Mouse (Mus musculus): ENCODE measurements around the gene Manba.
"Not testable (repeated sequence)": the region's sequence is repeated elsewhere in the genome, so short reads cannot be mapped to it uniquely, and the experiment has no call there.

The Manba gene

DNA sequence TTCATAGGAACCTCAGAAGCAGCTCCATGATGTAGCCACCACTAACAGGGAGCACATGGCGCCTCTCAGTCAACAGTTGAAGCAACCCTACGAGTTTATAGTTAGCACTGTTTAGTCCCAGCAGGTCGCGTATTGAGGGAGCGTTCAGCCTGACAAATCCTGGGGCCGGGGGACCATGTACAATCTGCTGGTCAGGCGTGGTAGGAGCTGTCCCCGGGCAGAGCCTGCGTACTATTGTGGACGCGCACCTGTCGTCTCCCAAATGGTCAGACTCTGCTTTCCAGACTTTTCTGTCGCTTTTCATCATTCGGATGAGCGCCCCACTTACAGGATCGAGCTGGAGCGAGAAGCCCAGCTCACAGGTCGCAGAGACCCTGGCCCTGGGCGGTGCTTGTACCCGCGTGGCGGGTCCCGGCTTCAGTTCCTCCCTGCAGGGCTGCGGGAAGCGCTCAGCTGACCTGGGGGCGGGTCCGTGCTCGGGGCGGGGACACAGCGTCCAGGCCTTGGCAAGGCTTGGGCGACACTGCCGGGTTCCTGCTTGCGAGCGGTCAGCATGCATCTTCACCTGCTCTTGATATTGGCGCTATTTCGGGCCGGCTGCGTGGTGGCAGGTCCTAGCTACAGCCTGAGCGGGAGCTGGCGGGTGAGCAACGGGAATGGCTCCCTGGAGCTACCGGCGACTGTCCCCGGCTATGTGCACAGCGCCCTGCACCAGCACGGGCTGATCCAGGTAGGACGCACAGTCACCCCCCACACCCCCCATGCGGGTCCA lies at the start of gene Manba:
TSS of gene Manba (plus strand) at position 484 of the 772 bp plus-strand sequence.
- DNase-seq (ENCODE audit: low spot score) = peak; percentile 49

DNA sequence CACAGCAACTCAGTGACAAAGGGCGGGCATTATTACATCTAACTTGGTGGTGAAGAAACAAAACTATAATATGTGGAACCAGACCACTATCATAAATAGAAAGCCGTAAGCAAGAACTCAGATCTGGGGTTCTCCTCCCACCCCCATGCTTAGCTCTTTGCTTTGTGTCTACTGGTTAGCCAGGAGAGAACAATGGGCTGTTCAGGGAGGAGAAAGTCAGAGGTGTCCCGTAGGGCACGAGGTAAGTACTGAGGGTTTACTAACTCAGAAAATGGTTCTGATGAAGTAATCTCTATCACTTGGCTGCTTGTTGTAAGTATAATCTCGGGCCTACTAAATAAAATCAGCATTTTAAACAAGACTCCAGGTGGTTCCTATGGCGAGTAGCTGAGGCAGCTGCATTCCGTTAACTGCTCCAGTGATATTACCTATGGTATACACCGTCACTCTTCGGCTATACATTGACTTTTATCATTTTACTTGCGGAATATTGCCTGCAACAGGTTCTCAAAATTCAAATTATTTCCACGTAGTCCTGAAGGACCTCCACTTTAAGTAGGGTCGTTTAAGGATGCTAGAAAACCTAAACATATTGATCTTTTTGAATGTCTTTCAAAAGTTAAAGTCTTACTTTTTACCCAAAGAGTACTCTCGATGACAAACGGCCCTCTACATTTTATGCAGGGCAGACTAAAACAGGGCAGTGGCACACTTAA lies 48.4 kb upstream of the Manba start:
- no peak for DNase-seq (ENCODE audit: low spot score)

DNA sequence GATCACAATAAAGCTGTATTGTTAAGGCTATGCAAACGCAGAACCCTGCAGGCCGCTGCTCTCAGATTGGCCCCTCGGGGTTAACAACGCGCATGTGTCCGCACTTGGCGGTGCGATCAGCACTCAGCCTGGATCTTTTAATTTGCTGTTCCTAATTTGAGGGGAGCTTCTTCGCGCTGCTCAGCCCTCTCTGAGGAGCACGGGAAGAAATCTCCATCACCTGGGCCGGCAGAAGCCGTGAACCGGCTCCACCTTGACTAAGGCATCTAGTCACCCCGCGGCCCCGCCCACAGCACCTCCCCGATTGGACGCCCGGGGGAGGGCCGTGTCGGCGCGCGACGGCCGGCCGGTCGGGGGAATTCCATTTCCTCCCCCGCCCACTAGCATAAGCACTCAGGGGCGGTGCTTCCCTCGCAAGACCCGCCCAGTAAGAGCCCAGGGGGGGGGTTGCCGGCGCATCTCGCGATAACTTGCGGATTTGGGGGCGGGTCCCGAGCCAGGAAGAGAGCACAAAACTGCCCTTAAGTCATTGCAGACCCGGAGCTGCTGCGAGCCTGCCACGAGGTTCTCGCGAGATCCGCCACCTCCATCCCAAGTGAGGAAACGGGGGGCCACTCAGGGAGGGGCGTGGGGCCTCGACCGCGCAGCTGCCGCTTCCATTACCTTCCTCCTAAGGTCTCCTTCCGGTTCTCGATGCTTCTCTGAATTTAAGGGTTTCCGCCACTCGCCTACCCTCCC lies 47.5 kb upstream of the Manba start, which contains the start of gene Ube2d3:
TSS of gene Ube2d3 (plus strand) at position 392 of the 738 bp plus-strand sequence.
- peak; percentile 98 for DNase-seq (ENCODE audit: low spot score)

DNA sequence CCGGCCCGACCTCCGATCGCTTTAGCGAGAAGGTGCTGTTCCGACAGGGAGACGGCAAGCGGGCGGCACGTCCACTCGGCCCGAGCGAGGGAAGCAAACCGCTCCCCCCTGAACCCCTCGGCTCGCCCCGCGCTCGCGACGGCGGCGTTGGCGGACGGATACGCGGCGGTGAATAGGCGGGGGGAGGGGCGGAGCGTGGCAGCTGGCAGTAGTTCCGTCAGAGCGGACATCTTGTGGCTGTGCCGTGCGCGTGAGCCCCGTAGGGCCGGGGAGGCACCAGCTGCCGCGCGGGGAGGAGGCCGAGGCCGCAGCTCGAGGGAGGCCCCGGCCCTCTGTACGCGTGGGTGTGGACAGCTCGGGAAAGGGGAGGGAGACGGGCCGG lies 46.9 kb upstream of the Manba start:
- peak; percentile 92 for DNase-seq (ENCODE audit: low spot score)

DNA sequence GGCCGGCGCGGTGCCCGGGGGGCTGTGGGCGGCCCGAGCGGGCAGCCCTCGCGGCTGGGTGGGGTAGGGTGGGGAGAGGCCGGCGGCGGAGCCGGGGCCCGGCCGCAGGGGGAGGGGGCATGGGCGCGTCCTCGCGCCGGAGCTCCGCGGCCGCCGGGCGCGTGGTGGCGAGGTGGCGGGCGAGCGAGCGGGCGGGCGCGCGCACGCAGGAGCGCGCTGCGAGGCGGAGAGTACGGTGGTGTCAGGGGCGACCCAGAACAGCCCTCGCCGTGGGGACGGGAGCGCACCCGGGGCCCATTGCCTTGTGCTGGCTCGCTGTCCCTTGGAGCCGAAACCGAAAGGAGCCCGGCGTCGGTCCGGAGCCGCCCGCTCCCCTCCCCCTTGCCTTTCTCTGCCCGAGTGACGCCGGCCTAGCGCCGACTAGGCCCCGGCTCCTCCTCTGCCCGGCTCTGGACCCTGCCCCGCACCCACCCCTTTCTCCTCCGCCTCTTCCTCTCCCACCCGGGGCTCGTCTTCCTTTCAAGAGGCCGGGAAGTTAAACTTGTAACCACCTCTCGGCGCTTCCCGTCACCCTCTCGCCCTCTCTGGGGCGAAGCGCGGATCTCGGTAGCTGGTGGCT lies 46.4 kb upstream of the Manba start:
- DNase-seq (ENCODE audit: low spot score) = peak; percentile 70

DNA sequence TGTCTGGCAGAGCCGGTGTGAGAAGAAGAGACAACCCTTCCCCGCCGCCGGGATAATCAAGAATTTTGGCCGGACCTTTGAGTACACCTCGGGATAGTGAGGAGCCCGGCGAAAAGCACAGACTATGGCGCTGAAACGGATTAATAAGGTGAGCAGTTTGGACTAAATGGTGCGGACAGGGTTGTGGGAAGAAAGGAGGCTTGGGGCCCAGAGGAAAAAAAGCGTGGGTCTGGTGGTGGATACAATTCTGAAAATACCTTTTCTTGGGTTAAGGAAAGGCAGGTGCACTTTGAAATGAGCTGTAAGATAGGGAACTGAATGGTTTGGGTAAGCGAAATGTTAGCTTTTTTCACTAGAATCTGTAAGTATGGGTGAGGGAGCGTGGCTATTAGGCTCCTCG lies 45.8 kb upstream of the Manba start:
- no peak for DNase-seq (ENCODE audit: low spot score)

DNA sequence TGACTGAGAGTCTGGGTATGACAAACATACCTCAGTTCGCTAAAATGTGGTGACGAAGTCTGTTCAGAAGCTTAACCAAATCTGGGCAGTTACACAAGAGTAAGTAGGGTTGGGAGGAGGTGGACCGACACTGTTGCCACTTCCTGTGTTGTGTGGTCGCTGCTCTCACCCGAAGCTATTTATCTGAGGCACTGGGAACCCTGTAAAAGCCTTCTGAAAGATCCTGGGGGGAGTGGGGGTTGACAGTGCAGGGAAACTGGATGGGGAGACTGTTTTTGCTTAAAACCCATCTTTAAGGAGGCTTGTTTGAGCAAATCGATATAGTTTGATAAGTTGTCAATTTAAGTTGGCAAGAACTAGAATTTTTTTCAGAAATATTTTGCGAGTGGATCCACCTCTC lies 45.2 kb upstream of the Manba start:
- peak; percentile 63 for DNase-seq (ENCODE audit: low spot score)

DNA sequence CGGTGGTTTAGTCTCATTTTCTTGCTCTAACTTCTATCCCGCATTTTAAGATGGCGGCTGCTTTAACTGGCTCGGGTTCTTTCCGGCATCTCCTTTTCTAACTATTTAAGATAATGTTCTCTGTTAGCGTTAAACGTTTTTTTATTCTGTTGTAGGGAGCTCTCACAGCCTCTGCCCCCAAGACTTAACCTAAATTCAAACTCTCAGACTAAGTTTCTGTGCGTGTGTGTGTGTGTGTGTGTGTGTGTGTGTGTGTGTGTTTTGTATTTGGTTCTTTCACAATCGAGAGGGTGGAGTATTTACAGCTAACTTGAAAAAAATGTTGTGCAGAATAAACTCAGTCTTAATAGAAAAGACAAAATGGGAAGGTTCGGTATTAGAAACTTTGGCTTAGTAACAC lies 44.8 kb upstream of the Manba start:
- DNase-seq (ENCODE audit: low spot score) = no peak

DNA sequence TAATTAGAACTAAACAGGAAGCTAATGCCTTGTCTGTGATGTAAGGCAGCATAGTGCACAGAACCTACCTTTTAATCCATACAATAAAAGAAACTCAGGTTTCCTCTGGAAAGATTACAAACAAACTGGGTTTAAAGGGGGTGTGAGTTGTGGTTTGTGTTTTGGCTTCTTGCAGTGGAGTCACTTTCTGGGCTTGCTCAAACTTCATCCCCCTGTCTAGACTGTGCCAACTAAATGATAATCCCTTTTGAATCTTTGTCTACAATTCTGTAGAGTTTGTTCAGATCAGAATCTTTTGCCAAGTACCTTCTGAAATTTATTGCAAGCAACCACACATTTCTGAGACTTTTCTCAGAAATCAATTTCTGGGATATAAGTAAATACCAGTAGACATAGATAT lies 40.5 kb upstream of the Manba start:
- DNase-seq (ENCODE audit: low spot score) = no peak

DNA sequence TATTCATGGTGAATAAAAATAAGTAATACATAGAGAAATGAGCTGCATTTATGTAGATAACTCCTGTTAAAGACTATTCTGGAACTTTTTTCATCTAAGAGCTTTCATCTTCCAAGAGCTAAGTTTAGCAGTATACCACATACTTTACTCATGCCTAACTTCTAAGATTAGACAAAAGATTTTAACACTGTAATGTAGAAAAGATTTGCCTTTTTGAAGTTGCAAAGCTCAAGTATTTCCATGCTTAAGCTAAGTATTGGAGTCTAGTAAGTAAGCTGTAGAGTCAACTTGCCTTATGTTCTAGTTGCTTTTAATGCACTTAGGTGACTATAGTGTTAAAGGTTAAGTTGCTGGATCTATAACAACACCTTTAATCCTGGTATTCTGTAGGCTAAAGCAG lies 26.4 kb upstream of the Manba start:
- DNase-seq (ENCODE audit: low spot score) = no peak

DNA sequence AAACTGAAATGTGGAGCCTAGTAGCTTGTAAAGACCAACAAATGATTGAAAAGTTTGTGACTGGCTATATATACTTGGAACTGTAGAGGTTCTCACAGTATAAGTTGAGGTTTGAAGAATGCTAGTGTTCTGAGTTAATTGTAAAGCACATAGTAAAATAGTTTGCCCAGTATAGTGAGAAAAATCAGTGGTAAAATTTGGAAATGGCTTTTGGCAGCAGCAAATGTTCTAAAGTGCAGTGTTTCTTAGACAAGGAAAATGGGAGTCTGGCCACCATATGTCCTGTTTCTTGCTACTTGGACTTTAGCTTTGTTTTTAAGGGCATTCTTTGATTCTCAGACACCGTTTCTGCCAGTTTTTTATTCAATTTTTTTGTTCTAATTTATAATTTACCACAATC lies 17.0 kb upstream of the Manba start:
- DNase-seq (ENCODE audit: low spot score) = no peak

DNA sequence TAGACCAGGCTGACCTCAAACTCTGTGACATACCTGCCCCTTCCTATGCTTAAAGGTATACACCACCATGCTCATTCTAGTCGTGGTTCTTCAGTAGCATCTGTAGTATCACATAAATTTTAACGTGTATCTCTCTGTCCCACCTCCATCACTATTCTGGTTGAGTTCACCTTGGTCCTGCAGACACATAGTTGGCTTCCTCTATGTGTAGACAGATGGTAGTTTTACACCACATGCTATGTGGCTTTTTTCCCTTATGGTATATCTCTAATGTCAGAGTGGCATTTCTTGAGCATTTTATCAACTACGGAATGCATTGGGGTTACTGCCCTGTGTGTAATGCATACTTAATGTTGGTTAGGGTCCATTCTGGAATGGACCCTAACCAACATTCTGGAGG lies 16.3 kb upstream of the Manba start:
- DNase-seq (ENCODE audit: low spot score) = no peak

DNA sequence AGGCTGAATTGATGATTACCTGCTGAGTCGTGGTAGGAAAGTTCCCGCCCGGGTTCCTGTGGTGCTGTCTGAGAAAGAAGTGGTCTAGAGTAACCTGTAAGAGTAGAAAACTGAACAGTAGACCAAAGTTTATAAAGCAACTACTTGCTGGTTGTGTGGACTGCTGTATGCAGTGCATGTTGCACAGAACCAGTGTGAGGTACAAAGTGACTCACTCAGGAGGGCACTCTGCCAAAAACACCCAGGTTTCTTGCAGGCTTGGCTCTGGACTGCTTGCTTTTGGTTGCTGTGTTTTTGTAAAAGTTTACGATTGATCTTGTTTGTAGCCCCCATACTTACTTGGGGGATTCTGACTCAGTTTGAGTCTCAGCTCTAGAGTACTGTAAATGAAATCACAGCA lies 15.4 kb upstream of the Manba start:
- DNase-seq (ENCODE audit: low spot score) = no peak

DNA sequence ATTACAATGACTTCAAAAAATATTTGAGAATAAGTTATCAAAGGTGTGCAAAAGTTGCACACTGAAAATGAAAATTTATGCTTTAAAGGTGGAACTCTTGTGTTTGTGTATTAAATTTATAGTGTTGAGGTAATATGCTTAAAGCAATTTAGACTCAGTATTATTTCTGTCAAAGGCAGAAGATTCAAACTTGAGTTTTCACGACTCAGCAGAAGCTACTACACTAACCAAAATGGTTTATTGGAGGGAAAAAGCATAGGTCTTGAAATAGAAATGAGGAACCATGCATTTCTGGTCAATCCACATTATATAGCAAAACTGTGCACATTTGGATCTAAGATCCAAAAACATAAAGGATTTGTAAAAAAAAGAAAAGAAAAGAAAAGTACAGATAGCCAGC lies 14.6 kb upstream of the Manba start:
- no peak for DNase-seq (ENCODE audit: low spot score)

DNA sequence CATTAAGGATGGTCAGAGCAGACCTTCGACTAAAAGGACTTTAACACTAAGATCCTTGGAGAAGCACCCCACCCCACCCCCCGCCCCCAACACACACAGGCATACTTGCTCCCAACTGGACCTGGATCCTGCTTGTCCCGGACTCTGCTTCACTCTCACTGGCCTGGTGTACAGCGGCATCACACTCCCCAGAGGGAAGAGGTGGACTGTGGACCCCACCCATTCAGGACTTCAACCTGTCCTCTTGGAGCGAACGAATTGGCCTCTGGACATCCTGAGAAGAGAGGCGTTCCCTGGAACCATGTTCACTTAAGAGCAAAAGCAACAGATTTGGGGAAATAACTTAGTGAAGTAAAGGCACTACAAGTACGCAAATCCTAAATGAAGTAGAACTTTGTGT lies 10.4 kb upstream of the Manba start:
- no peak for DNase-seq (ENCODE audit: low spot score)

DNA sequence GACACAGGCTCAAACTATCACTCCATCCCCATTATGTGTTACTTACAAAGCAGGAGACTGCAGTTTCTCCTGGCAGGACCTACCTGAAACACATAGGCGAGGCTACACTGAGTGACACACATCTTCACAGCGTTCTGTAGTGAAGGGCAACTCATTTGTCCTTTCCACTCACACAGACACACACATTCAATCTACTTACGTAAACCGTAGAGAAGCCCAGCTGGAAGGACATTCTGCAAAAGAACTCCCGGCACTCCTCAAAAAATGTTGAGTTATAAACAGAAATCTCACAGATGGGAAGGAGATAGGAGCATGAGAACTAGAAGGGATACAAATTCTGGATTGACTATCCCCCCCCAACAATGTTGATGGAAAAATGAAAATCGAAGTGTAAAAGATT lies 9.1 kb upstream of the Manba start:
- no peak for DNase-seq (ENCODE audit: low spot score)

DNA sequence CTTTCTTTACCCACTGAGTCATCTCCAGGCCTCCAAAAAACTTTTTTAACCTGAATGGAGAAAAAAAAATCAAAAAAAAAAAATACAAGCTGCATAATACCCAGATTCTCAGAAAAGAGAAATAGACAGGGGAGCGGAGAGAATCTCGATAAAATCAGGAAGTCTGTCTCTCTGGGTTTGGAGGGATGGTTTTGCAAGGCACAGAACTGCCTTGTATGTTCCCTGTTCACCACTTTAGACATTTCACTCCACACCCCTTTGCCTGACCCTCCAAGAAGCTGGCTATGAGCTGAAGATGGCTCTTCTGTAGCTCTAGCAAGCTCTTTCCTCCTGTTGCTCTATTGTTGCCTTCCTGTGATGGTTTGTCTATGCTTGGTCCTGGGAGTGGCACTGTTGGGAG lies 8.4 kb upstream of the Manba start:
- no peak for DNase-seq (ENCODE audit: low spot score)

DNA sequence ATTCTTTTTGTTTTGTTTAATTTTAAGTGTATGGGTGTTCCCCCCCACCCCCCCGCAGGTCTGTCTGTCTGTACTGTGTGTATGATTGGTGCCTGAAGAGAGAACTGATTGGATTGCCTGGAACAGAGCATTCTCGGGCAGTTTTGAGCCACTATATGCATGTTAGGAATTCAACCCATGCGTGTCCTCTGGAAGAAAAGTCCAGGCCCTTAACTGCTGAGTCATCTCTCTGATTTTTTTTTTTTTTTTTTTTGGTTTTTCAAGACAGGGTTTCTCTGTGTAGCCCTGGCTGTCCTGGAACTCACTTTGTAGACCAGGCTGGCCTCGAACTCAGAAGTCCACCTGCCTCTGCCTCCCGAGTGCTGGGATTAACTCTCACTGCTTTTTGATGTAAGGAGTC lies 6.3 kb upstream of the Manba start:
- not testable (repeated sequence) for DNase-seq (ENCODE audit: low spot score)

DNA sequence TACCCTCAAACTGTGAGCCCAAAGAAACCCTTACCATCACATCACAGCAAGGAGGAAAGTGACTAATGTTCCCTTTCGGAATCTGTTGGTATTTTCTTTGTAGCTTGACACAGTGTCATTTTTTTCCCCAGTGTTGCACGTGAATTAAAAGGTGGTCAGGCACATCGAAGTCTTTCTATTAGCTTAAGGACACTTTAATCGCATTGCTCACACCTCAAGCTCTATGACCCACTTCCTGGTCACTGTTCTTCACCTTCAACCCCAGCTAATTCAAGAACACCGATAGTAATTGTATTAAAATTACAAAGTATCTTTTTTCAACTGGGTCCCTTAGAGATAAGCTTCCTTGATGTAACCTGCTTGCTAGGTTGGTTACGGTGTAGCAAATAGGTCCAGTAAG lies 4.6 kb upstream of the Manba start:
- no peak for DNase-seq (ENCODE audit: low spot score)

DNA sequence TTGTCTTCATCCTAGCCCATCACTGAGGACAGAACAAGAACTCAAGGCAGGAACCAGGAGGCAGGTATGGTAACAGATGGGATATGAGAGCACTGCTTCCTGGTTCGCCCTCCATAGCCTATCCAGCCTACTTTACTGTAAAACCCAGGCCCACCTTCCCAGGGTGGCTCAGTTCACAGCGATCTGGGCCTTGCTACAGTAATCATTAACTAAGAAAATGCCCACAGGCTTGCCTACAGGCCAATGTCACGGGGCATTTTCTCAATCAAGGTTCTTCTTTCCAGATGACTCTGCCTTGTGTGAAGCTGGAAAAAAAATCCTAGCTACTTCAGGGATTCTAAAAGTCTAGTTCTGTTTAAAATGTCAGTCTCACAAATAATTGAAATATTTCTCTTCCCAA lies 3.8 kb upstream of the Manba start:
- DNase-seq (ENCODE audit: low spot score) = no peak

DNA sequence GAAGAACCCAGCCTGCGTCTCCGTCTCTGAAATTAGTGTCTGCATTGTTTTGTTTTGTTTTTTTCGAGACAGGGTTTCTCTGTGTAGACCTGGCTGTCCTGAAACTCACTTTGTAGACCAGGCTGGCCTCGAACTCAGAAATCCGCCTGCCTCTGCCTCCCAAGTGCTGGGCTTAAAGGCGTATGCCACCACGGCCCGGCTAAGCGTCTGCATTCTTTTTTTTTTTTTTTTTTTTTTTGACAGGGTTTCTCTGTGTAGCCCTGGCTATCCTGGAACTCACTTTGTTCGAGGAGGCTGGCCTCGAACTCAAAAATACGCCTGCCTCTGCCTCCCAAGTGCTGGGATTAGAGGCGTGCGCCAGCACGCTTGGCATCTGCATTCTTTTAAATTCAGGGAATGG lies 761 bp upstream of the Manba start:
- not testable (repeated sequence) for DNase-seq (ENCODE audit: low spot score)

DNA sequence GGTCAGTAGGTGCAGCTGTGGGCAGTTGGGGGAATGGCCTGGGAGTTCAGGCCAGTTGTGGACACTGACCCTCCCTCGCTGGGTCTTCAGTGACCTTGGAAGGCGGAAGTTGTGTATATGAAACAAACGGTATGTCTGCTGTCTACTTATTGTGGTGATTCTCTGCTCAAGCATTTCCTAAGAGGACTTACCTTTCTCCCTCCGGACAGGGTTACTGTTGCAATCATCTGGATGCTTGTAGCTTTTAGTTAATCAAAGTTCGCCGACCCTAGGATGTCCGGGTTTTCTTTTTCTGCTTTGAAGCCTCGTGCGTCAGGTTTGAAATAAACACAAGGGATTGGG lies 460 bp downstream of the Manba start:
- DNase-seq (ENCODE audit: low spot score) = no peak

DNA sequence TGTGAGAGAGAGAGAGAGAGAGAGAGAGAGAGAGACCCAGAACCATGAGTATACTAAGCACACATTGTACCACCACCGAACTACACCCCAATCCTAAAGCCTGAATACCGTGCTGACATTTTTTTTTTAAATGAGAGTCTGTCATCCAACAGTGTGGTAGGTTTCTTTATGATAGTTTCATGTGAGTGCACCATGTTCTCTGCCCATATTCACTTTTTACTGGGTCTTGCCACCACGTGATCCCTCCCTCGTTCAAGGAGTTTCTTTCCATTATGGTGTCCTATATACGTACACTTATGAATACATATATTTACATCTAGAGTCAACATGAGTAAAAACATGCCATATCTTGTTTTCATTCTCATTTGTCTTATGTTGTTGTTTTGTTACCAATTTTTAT lies 940 bp downstream of the Manba start:
- DNase-seq (ENCODE audit: low spot score) = no peak
